Mouse (Mus musculus): ENCODE results near the gene Galnt14. TPM values are rescaled to one million over a fixed set of nuclear protein-coding genes. Genes with fewer than 3 reads are reported as not detected.

Galnt14 gene
- polyA plus RNA-seq, 1 experiment: 2.0 TPM

DNA sequence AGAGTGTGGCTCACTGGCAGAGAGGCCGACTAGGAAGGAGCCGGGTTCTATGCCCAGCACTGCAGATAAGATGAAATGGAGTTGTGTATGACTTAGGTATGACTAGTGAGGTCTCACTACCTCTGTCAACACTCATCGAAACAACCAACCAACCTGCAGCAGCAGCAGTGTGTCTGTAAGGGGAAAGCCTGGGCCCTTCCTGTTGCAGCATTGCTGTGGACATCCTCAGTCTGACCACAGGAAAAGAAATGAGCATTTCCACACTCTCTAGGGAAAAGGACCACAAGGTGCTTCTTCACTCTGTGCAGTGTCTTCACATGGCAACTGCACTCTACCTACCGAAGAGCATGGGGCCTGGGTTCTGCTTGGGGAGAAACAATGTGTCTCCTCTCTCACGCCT lies 73.3 kb downstream of the Galnt14 start:
- TF ChIP-seq POLR2A (IDR thresholded peaks at IDR 0.05; ENCODE audit: low read depth, low read length): no peak
- no peak for TF ChIP-seq CTCF (IDR thresholded peaks at IDR 0.05; ENCODE audit: borderline replicate concordance, insufficient read depth, low read length)
- no peak overlapping the region for H3K27ac ChIP-seq (ENCODE audit: insufficient read depth, low read length)
- no peaks in the 10 kb centered on the region for H3K4me1 ChIP-seq (ENCODE audit: control insufficient read depth, insufficient read depth, low read length)
- H3K4me3 ChIP-seq (ENCODE audit: insufficient read depth, low read length): no peak overlapping the region

GRCm38 (mm10) chr17:73634896-73635295 lies 75.4 kb downstream of the Galnt14 start:
- H3K4me3 ChIP-seq (ENCODE audit: insufficient read depth, low read length): no peak overlapping the region
- no peak overlapping the region for H3K27ac ChIP-seq (ENCODE audit: insufficient read depth, low read length)
- no peaks in the 10 kb centered on the region for H3K4me1 ChIP-seq (ENCODE audit: control insufficient read depth, insufficient read depth, low read length)
- TF ChIP-seq CTCF (IDR thresholded peaks at IDR 0.05; ENCODE audit: borderline replicate concordance, insufficient read depth, low read length) (no peak), POLR2A (IDR thresholded peaks at IDR 0.05; ENCODE audit: low read depth, low read length) (no peak)

- Histone ChIP-seq H3K4me1 (ENCODE audit: control insufficient read depth, insufficient read depth, low read length) (no peaks in the 10 kb centered on the region), H3K4me3 (ENCODE audit: insufficient read depth, low read length) (no peak overlapping the region), H3K27ac (ENCODE audit: insufficient read depth, low read length) (no peak overlapping the region)
- TF ChIP-seq POLR2A (IDR thresholded peaks at IDR 0.05; ENCODE audit: low read depth, low read length) (no peak), CTCF (IDR thresholded peaks at IDR 0.05; ENCODE audit: borderline replicate concordance, insufficient read depth, low read length) (no peak)
Observed at GRCm38 (mm10) chr17:73633991-73634710, 76.1 kb downstream of the Galnt14 start.

DNA sequence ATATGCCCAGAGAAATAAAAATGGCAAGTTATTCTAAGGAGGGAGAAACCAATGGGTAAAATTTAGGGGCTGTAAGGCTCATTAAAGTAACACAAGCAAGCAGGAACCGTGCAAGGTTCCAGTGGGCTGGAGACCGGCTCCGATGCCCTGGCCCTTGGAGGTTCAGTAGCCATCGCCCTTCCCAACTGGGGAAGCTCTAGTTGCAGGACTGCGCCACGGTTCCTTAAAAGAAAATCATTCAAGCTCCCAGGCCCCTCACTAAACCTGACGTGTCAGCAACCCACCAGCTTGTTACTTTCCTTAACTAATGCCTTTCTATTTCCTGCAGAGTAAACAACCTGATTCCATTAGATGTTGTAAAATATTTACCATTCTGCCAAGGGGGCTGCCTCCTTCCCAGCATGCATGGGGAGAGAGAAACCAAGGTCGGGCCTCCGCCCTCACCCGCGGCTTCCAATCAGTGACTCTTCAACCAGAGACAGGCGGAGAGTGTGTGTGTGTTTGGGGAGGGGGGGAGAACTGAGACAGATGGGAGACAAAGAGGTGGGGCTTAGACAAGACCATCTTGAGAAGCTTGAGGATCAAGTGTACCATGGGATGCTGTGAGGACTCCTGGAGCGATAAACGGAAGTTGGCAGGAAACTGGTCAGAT lies 81.9 kb downstream of the Galnt14 start:
- Histone ChIP-seq H3K4me1 (ENCODE audit: control insufficient read depth, insufficient read depth, low read length) (no peaks in the 10 kb centered on the region), H3K27ac (ENCODE audit: insufficient read depth, low read length) (no peak overlapping the region), H3K4me3 (ENCODE audit: insufficient read depth, low read length) (no peak overlapping the region)
- TF ChIP-seq POLR2A (IDR thresholded peaks at IDR 0.05; ENCODE audit: low read depth, low read length): no peak
- TF ChIP-seq CTCF (IDR thresholded peaks at IDR 0.05; ENCODE audit: borderline replicate concordance, insufficient read depth, low read length): no peak

- Histone ChIP-seq H3K4me1 (ENCODE audit: control insufficient read depth, insufficient read depth, low read length) (no peaks in the 10 kb centered on the region), H3K27ac (ENCODE audit: insufficient read depth, low read length) (no peak overlapping the region), H3K4me3 (ENCODE audit: insufficient read depth, low read length) (no peak overlapping the region)
- TF ChIP-seq POLR2A (IDR thresholded peaks at IDR 0.05; ENCODE audit: low read depth, low read length): no peak
- TF ChIP-seq CTCF (IDR thresholded peaks at IDR 0.05; ENCODE audit: borderline replicate concordance, insufficient read depth, low read length): no peak
Observed at GRCm38 (mm10) chr17:73626912-73627311, 83.3 kb downstream of the Galnt14 start.

- no peak for TF ChIP-seq POLR2A (IDR thresholded peaks at IDR 0.05; ENCODE audit: low read depth, low read length)
- TF ChIP-seq CTCF (IDR thresholded peaks at IDR 0.05; ENCODE audit: borderline replicate concordance, insufficient read depth, low read length): no peak
- Histone ChIP-seq H3K4me3 (ENCODE audit: insufficient read depth, low read length) (no peak overlapping the region), H3K27ac (ENCODE audit: insufficient read depth, low read length) (no peak overlapping the region), H3K4me1 (ENCODE audit: control insufficient read depth, insufficient read depth, low read length) (no peaks in the 10 kb centered on the region)
Observed at GRCm38 (mm10) chr17:73620049-73620448, 90.2 kb downstream of the Galnt14 start.

- TF ChIP-seq CTCF (IDR thresholded peaks at IDR 0.05; ENCODE audit: borderline replicate concordance, insufficient read depth, low read length) (no peak), POLR2A (IDR thresholded peaks at IDR 0.05; ENCODE audit: low read depth, low read length) (no peak)
- Histone ChIP-seq H3K4me1 (ENCODE audit: control insufficient read depth, insufficient read depth, low read length) (no peaks in the 10 kb centered on the region), H3K4me3 (ENCODE audit: insufficient read depth, low read length) (no peak overlapping the region), H3K27ac (ENCODE audit: insufficient read depth, low read length) (no peak overlapping the region)
Observed at GRCm38 (mm10) chr17:73602552-73603478, 107.4 kb downstream of the Galnt14 start.

GRCm38 (mm10) chr17:73599923-73600322 lies 110.3 kb downstream of the Galnt14 start:
- TF ChIP-seq CTCF (IDR thresholded peaks at IDR 0.05; ENCODE audit: borderline replicate concordance, insufficient read depth, low read length) (no peak), POLR2A (IDR thresholded peaks at IDR 0.05; ENCODE audit: low read depth, low read length) (no peak)
- no peaks in the 10 kb centered on the region for H3K4me1 ChIP-seq (ENCODE audit: control insufficient read depth, insufficient read depth, low read length)
- no peak overlapping the region for H3K27ac ChIP-seq (ENCODE audit: insufficient read depth, low read length)
- H3K4me3 ChIP-seq (ENCODE audit: insufficient read depth, low read length): no peak overlapping the region

GRCm38 (mm10) chr17:73592081-73592480 lies 118.2 kb downstream of the Galnt14 start:
- peak overlapping the region; percentile 31; the same call in 1 of the 2 replicates for H3K27ac ChIP-seq (ENCODE audit: insufficient read depth, low read length)
- TF ChIP-seq POLR2A (IDR thresholded peaks at IDR 0.05; ENCODE audit: low read depth, low read length) (no peak), CTCF (IDR thresholded peaks at IDR 0.05; ENCODE audit: borderline replicate concordance, insufficient read depth, low read length) (no peak)
- 0 out of 2 replicates have a peak, but pooled peaks cover 2% of the 10 kb centered on the region for H3K4me1 ChIP-seq (ENCODE audit: control insufficient read depth, insufficient read depth, low read length)
- no peak overlapping the region for H3K4me3 ChIP-seq (ENCODE audit: insufficient read depth, low read length)
